Mouse (Mus musculus): Measurements from ENCODE around the gene Xkr7.
A peak's percentile ranks its signal among the peaks of the same experiment; 100 is the strongest.

The Xkr7 gene

GRCm38 (mm10) chr2:153032973-153033372 is 1.3 kb downstream of the Xkr7 start:
- DNase-seq (ENCODE audit: inconsistent ontology term), result no peak

GRCm38 (mm10) chr2:153033545-153034230 is 2.0 kb downstream of the Xkr7 start:
- no peak for DNase-seq (ENCODE audit: inconsistent ontology term)

DNA sequence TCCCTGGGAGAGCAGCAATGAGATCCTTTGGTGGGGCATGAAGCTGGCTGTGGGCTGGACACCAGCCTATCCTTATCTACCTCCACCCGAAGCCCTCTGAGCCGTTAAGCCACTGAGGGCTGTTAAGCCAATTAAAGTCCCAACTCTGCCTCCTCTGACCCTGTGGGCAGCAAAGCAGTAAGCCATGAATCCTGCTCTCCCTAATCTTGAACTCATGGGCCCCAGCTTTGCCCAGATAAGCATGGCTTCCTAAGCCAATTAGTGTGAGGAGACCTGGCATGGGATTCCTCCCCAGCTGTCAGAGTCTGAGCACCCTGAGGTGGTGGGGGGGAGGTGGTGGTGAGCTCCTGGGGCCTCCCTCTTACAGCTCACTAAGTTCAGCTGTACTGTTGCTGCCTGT is 5.0 kb downstream of the Xkr7 start:
- DNase-seq (ENCODE audit: inconsistent ontology term), result no peak

DNA sequence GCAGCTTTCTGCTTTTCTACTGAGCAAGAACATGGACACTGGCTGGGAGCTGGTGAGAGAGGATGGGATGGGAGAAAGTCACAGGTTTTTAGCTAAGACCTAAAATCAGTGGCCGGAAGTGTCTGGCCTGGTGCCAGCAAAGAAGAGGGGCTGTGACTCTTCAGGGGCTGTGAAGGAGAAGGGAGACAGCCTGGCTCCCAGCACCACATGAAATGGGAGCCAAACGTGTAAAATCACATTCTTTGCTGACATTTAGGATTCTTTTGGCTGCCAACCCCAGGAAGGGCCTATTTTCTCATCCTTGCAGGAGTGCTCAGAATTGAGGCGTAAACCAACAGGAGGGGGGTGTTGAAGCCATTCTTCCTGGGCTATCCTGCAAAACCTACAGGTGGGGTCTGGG is 12.2 kb downstream of the Xkr7 start:
- no peak for DNase-seq (ENCODE audit: inconsistent ontology term)

DNA sequence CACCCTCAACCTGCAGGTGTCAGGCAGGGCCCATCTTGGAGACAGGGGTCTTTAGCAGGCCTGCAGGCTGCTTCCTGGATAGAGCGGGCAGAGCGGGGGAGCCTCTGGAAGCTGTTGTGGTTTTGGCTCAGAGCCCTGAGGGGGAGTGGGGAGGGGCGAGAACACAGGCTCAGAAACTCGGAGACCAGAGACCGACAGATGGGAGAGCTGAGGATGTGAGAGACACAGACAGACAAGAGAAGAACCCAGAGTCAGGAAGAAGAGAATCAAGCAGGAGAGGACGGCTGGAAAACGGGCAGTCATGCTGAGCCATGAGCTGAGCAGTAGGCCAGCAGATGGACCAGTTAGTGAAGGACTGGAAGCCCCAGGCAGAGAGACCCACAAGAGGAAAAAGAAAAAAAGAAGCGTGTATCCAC is 14.2 kb downstream of the Xkr7 start:
- peak; percentile 1 for DNase-seq (ENCODE audit: inconsistent ontology term)

DNA sequence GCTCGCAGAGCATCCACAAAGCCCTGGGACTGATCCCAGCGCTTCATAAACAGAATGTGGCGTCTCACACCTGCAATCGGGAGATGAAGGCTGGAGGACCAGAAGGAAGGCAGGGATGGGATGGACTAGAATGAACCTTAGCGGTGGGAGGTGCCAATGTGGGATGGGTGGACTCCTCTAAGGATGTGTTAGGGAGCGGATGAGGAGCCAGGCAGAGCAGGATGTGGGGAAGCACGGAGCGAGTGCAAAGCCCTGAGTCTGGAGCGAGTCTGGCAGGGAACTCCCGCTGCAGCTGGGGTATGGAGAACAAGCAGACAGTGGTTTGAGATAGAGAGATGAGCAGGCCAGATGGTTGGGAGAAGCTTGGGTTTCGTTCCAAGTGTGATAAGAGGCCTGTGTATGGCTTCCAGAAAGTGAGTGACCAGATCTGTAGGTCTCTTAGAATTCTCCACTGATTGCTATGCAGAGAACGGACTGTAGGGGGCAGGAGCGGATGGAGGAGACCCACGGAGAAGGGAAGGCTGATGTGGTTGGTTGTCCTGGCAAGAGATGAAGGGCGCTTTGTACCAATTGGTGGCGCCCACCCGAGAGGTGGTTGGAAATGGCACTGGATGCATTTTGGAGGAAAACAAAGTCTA is 16.3 kb downstream of the Xkr7 start:
- peak; percentile 26 for DNase-seq (ENCODE audit: inconsistent ontology term)

GRCm38 (mm10) chr2:153049288-153049996 is 17.8 kb downstream of the Xkr7 start:
- DNase-seq (ENCODE audit: inconsistent ontology term), result peak; percentile 57

- no peak for DNase-seq (ENCODE audit: inconsistent ontology term)
These were observed 18.3 kb downstream of the Xkr7 start for GRCm38 (mm10) chr2:153049997-153050358.

GRCm38 (mm10) chr2:153051095-153051494 is 19.4 kb downstream of the Xkr7 start:
- DNase-seq (ENCODE audit: inconsistent ontology term), result no peak

DNA sequence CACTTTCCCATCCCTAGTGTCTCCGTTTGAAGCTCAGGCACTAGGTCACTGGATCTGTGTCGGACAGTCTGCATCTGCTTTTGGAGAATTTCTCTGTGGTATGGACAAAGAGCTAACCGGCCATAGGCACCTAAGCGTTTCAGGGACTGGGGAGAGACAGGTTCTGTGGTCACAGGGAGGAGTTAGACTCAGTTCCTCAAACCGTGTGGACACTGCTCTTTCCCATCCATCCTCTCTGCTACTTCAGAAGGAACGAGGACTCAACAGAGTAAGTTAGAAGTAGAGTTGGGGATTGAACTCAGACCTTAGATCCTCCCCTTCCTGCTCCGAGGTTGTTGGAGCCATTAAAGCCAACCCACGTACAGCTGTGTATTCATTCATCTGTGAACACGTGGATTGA is 19.9 kb downstream of the Xkr7 start:
- DNase-seq (ENCODE audit: inconsistent ontology term), result no peak

DNA sequence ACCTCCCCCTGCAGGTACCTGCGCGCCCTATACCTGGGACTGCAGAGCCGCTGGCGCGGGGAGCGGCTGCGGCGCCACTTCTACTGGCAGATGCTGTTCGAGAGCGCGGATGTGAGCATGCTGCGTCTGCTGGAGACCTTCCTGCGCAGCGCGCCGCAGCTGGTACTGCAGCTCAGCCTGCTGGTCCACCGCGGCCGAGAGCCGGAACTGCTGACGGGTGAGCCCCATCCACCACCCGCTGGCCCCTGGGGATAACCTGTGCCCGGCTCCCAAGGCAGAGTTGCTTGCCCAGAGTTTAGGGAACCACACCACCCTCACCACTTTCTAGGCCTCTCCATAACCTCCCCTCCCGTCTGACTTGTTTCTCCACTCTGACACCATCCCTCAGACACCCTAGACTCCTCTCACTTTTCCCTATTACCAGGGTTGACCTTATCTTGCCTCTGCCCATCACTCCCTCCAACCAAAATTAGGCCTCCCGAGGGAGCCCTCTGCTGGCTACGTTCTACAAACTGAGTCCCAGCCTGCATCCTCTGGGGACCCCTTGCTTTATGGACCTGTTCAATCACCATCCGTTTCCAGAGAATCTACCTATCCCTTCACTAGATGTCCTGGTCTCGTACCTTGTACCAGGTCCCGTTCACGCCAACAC is 21.2 kb downstream of the Xkr7 start:
- peak; percentile 2 for DNase-seq (ENCODE audit: inconsistent ontology term)

DNA sequence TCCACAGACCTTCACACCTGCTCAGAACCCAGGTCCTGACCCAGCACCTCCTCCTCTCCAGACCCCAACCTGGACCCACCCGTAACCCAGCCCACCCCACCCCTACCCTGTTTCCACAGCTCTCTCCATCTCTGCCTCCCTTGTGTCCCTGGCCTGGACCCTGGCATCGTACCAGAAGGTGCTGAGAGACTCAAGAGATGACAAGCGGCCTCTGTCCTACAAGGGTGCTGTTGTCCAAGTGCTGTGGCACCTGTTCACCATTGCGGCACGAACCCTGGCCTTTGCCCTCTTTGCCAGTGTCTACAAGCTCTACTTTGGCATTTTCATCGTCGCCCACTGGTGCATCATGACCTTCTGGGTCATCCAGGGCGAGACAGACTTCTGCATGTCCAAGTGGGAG is 22.2 kb downstream of the Xkr7 start:
- DNase-seq (ENCODE audit: inconsistent ontology term), result no peak

DNA sequence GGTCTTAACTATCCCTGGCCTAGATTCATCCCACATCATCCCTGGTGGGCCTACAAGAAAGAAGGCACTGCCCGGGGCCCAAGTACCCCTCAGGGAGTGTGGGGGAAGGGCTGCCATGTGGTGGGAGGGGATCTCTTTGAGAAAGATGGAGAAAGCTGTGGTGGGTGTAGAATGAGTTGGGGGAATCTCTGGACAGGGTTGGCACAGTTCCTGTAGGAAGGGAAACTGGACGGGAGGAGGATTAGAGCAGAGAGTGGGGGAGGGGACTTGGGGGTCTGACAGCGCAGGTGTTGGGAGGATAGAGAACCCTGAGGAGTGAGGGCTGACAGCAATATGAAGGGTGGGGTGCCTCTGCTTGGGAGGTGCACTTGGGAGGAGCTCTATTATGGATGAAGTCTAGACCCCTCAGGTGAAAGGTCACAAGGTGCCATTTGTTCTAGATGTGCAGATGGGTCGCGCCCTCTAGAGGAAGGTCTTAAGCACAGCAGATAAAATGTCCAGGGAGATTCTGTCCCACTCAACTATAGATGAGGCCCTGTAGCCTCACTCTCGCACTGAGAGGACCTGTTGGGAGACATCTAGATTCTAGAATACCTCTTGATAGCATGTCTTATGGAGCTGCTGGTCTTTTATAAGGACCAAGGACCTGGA is 23.7 kb downstream of the Xkr7 start:
- DNase-seq (ENCODE audit: inconsistent ontology term), result no peak

- DNase-seq (ENCODE audit: inconsistent ontology term), result no peak
These were observed 26.7 kb downstream of the Xkr7 start for GRCm38 (mm10) chr2:153058365-153058764.

DNA sequence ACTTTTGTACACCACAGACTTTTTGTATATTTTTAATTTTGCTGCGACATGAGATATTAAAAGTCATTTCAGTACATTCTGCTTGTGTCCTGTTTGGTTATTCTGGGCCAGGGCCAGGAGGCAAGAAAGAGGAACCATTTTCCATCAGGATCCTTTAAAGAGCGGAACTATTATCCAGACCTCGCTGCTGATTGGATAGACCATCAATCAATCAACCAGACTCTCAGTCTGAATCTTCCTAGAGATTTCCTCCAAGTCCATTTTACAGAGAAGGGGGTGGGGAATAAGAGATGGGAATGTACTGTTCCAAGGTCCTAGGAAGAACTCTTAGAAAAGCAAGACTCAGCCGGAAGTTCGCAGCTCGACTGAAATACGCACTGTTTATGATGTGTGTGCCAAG is 28.6 kb downstream of the Xkr7 start:
- DNase-seq (ENCODE audit: inconsistent ontology term), result no peak

DNA sequence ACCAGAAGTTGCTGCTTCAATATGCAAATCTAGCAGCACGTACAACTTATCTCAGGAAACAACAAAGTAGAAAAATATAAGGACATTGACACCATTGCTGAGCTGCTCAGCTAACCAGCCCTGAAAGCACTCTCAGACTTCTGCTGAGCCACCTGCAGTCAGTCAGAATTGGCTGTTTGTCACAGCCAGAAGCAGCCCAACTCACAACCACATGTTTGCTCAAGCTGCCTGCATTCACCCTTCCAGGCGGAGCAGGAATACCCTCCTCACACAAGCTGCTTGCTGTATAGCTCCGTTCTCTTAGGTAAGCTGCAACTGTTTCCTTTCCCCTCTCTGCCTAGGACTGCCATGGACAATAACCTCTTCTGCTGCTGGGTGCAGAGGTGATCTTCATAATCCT is 31.7 kb downstream of the Xkr7 start:
- no peak for DNase-seq (ENCODE audit: inconsistent ontology term)

- no peak for DNase-seq (ENCODE audit: inconsistent ontology term)
These were observed 32.7 kb downstream of the Xkr7 start for GRCm38 (mm10) chr2:153064190-153064970.

- DNase-seq (ENCODE audit: inconsistent ontology term), result no peak
These were observed 34.3 kb downstream of the Xkr7 start, which contains the start of gene Ccm2l for GRCm38 (mm10) chr2:153065747-153066508. Gene Ccm2l (plus strand): TSS chr2:153065955.

DNA sequence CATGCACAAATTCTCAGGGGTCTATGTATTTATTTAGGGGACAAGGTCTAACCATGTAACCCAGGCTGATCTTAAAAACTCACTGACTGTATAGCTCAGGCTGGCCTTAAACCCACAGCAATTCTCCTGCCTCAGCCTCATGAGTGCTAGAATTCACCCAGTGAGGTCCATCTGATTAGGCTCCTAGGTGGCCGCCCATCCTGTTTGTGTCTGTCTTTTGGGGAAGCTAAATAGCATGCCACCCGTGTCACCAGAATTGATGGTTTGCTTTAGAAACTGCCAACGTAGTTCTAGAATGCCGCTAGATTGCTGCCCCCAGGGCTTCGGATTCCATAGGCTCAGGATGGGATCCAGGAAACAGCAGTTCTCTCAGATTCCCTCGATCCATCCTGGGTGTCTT is 35.3 kb downstream of the Xkr7 start:
- no peak for DNase-seq (ENCODE audit: inconsistent ontology term)

DNA sequence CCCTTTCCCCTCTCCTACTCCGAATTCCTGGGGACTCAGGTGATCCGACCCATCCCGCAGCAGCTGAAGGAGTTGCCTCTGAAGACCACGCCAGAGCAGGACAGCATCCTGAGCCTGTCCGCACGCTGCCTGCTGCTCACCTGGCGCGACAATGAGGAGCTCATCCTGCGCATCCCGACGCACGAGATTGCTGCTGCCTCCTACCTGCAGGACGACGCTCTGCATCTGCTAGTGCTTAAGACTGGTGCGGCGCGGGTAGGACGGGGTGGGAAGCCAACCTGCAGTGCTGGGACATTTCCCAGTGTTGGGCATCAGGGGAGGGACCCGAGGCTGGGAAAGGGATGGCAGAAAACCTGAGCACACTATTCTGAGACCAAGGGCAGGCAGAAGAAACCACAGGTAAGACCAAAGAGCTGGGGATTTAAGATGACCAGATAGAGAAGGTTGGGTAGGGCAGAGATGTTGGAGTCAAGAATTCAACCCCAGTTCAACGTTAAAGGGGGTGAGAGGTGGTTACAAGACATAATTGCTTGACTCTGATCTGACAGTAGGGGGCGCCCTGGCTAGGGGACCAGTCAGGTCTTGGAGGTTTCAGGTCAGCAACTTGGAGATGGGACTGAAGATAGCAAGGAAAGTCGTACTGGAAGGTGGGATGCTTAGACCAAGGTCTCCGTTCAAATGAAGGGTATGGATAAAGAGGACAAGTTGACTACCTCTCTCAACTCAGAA is 39.3 kb downstream of the Xkr7 start:
- DNase-seq (ENCODE audit: inconsistent ontology term), result no peak
